Mouse (Mus musculus): ENCODE data around the gene Map3k9. TPM values are rescaled to one million over a fixed set of nuclear protein-coding genes. Genes with fewer than 3 reads are reported as not detected.

The Map3k9 gene
- polyA plus RNA-seq, 1 experiment = 4.8 TPM

DNA sequence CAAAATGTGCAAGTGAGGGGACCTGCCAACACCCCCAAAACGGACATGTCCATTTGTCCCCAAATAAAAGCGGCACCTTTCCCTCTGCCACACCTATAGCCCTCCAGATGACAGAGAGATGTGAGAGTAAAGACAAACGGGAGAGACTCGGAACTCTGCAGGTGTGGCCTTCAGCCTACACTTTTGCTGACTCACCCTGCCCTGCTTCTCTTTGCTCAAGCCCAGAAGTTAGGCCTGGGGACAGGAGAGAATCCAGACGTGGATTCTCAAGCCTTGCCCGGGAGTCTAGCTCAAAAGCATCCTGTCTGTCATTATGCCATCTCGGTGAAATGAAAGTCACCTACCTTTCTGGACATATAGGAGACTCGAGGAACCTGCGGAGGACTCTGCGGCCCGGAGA is 97.6 kb downstream of the Map3k9 start:
- Histone ChIP-seq H3K4me1 (ENCODE audit: control insufficient read depth, insufficient read depth, insufficient read length, low read length) (no peaks in the 10 kb centered on the region), H3K36me3 (ENCODE audit: control insufficient read depth, insufficient read depth, low read length) (no peaks in the 10 kb centered on the region), H3K4me3 (ENCODE audit: low read depth, low read length) (no peak overlapping the region), H3K27me3 (ENCODE audit: control insufficient read depth, insufficient read depth, low read length) (no peaks in the 10 kb centered on the region), H3K27ac (ENCODE audit: insufficient read depth, low read depth, low read length) (no peak overlapping the region)
- TF ChIP-seq POLR2A (IDR thresholded peaks at IDR 0.05; ENCODE audit: low read depth, low read length) = no peak
- 51% methylated on average over 11 of the region's 11 CpGs for WGBS

DNA sequence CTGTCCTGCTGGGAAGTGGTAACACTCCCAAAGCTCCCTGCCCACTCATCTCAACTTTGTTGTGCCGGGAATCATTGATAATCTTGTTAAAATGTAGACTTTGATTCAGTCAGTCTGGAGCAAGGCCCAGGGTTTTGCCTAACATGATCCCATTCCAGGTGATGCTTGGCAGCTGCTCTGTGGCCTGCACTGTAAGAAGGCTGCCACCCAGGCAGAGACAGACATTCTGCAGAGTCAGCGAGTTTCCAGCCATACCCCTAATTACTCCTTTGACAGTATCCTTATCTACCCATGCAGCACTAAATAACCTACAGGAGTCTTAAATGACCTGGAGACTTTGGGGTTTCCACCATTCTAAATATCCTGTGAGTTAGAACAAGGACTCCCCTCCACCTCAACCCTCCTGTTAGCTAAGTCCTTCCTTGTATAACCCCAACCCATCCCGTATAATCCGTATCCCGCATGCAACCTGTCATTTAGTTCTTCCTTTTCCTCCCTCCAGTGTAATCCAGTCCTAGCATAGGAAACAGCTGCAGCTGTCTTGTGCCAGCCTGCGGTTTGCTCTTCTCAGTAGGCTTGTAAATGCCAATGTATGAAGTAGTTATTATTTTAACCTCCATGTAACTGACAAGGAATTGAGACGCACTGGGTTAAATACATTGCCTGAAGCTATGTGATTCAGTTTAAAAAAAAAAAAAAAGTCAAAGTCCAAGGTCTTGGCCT is 101.0 kb downstream of the Map3k9 start:
- TF ChIP-seq CTCF (IDR thresholded peaks at IDR 0.05; ENCODE audit: extremely low read depth, insufficient read length, insufficient replicate concordance, low read depth, low read length) = no peak
- TF ChIP-seq POLR2A (IDR thresholded peaks at IDR 0.05; ENCODE audit: low read depth, low read length) = no peak
- Histone ChIP-seq H3K27ac (ENCODE audit: insufficient read depth, low read depth, low read length) (no peak overlapping the region), H3K27me3 (ENCODE audit: control insufficient read depth, insufficient read depth, low read length) (no peaks in the 10 kb centered on the region), H3K4me3 (ENCODE audit: low read depth, low read length) (no peak overlapping the region), H3K4me1 (ENCODE audit: control insufficient read depth, insufficient read depth, insufficient read length, low read length) (no peaks in the 10 kb centered on the region), H3K36me3 (ENCODE audit: control insufficient read depth, insufficient read depth, low read length) (no peaks in the 10 kb centered on the region)
- WGBS = 57% methylated on average over 7 of the region's 7 CpGs

GRCm38 (mm10) chr12:81675557-81675956 is 105.4 kb downstream of the Map3k9 start:
- WGBS = 60% methylated on average over 2 of the region's 2 CpGs
- TF ChIP-seq POLR2A (IDR thresholded peaks at IDR 0.05; ENCODE audit: low read depth, low read length) = no peak

More at GRCm38 (mm10) chr12:81675557-81675956, 105.4 kb downstream of the Map3k9 start:
- H3K4me3 ChIP-seq (ENCODE audit: low read depth, low read length) = no peak overlapping the region
- H3K27me3 ChIP-seq (ENCODE audit: control insufficient read depth, insufficient read depth, low read length) = no peaks in the 10 kb centered on the region
- H3K27ac ChIP-seq (ENCODE audit: insufficient read depth, low read depth, low read length) = no peak overlapping the region
- no peaks in the 10 kb centered on the region for H3K36me3 ChIP-seq (ENCODE audit: control insufficient read depth, insufficient read depth, low read length)
- H3K4me1 ChIP-seq (ENCODE audit: control insufficient read depth, insufficient read depth, insufficient read length, low read length) = no peaks in the 10 kb centered on the region

Other genes starting within 250 kb of the Map3k9 start
- 8.6 and 20.0 TPM in 2 replicates for gene Gm20498, start 248.3 kb downstream of the Map3k9 start, polyA plus RNA-seq (2012; rRNA removed)
- 24.3 and 54.3 TPM in 2 replicates for gene Synj2bp, start 248.3 kb downstream of the Map3k9 start, polyA plus RNA-seq (2012; rRNA removed)
- 0.03 and 0.06 TPM in 2 replicates for gene Adam21, start 212.7 kb downstream of the Map3k9 start, polyA plus RNA-seq (2012; rRNA removed)
- gene Med6, start 186.2 kb downstream of the Map3k9 start, polyA plus RNA-seq (2012; rRNA removed) = 0.55 and 2.3 TPM in 2 replicates
- 0.20 and 0.60 TPM in 2 replicates for gene Ttc9, start 149.9 kb downstream of the Map3k9 start, polyA plus RNA-seq (2012; rRNA removed)
- gene Pcnx, start 78.8 kb upstream of the Map3k9 start, polyA plus RNA-seq (2012; rRNA removed) = 13.0 and 29.1 TPM in 2 replicates